Mouse (Mus musculus): Measurements from ENCODE around the gene BC051142. TPM values are rescaled to one million over a fixed set of nuclear protein-coding genes. Genes with fewer than 3 reads are reported as not detected.

BC051142 gene
- under 1 TPM in 2 of 4 experiments, not detected in 2; 0.34 to 0.79 TPM for total RNA-seq (2022)

- DNase-seq (ENCODE audit: low spot score): peak; percentile 88
These were observed at the start of gene BC051142 for GRCm38 (mm10) chr17:34398711-34399393. Gene BC051142, plus strand, starts transcription at chr17:34398820.

GRCm38 (mm10) chr17:34349429-34349828, 49.2 kb upstream of the BC051142 start:
- DNase-seq (ENCODE audit: low spot score): peak; percentile 71

GRCm38 (mm10) chr17:34354539-34354938, 44.1 kb upstream of the BC051142 start, which contains the start of gene Btnl2:
Gene Btnl2, plus strand, starts transcription at chr17:34354822.
- no peak for DNase-seq (ENCODE audit: low spot score)

- no peak for DNase-seq (ENCODE audit: low spot score)
These were observed 43.7 kb upstream of the BC051142 start for GRCm38 (mm10) chr17:34354940-34355339.

- no peak for DNase-seq (ENCODE audit: low spot score)
These were observed 35.6 kb upstream of the BC051142 start for GRCm38 (mm10) chr17:34362954-34363546.

- DNase-seq (ENCODE audit: low spot score): no peak
These were observed 34.8 kb upstream of the BC051142 start for GRCm38 (mm10) chr17:34363676-34364310.

- no peak for DNase-seq (ENCODE audit: low spot score)
These were observed 33.6 kb upstream of the BC051142 start for GRCm38 (mm10) chr17:34365031-34365430.

- DNase-seq (ENCODE audit: low spot score): no peak
These were observed 28.1 kb upstream of the BC051142 start for GRCm38 (mm10) chr17:34370563-34370962.

GRCm38 (mm10) chr17:34373055-34373709, 25.4 kb upstream of the BC051142 start:
- no peak for DNase-seq (ENCODE audit: low spot score)

GRCm38 (mm10) chr17:34376847-34377246, 21.8 kb upstream of the BC051142 start, which contains the start of gene Btnl1:
Gene Btnl1, plus strand, starts transcription at chr17:34377132.
- no peak for DNase-seq (ENCODE audit: low spot score)

GRCm38 (mm10) chr17:34377450-34378209, 21.0 kb upstream of the BC051142 start:
- no peak for DNase-seq (ENCODE audit: low spot score)

- no peak for DNase-seq (ENCODE audit: low spot score)
These were observed 19.9 kb upstream of the BC051142 start for GRCm38 (mm10) chr17:34378716-34379115.

- no peak for DNase-seq (ENCODE audit: low spot score)
These were observed 19.2 kb upstream of the BC051142 start for GRCm38 (mm10) chr17:34379451-34379850.

GRCm38 (mm10) chr17:34381876-34382275, 16.7 kb upstream of the BC051142 start:
- DNase-seq (ENCODE audit: low spot score): no peak

GRCm38 (mm10) chr17:34383212-34383611, 15.4 kb upstream of the BC051142 start:
- DNase-seq (ENCODE audit: low spot score): no peak

GRCm38 (mm10) chr17:34384699-34385098, 13.9 kb upstream of the BC051142 start:
- DNase-seq (ENCODE audit: low spot score): no peak

- no peak for DNase-seq (ENCODE audit: low spot score)
These were observed 12.0 kb upstream of the BC051142 start for GRCm38 (mm10) chr17:34386656-34387055.

GRCm38 (mm10) chr17:34388513-34388912, 10.1 kb upstream of the BC051142 start:
- DNase-seq (ENCODE audit: low spot score): no peak

- DNase-seq (ENCODE audit: low spot score): no peak
These were observed 7.1 kb upstream of the BC051142 start for GRCm38 (mm10) chr17:34391507-34391906.

GRCm38 (mm10) chr17:34392321-34392720, 6.3 kb upstream of the BC051142 start:
- peak; percentile 40 for DNase-seq (ENCODE audit: low spot score)

GRCm38 (mm10) chr17:34397357-34397756, 1.3 kb upstream of the BC051142 start:
- DNase-seq (ENCODE audit: low spot score): no peak

Measured in heart, adult 8-10 months (tissue).